Mouse (Mus musculus): ENCODE results near the gene Trpt1.

DNA sequence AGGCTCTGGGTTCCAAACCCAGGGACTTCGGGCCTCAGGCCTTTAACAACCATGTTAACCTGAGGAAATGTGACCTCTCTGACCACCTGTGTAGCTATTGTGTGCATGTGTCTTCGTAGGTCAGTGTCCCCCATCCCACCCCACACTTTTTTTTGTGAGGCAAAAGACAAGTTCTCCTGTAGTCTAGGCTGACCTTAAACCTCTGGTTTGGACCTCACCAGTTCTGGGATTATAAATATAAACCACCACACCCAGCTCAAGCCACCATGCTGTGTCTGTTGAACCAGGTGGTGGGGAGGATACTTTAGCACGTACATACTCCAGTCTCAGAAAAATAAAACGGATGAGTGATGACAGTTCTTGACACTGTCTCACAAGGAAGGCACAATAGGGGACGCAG is 46.0 kb upstream of the Trpt1 start:
- TF ChIP-seq POLR2A (IDR thresholded peaks at IDR 0.05; ENCODE audit: borderline replicate concordance, insufficient read depth, low read length) (no peak), CTCF (IDR thresholded peaks at IDR 0.05; ENCODE audit: borderline replicate concordance, insufficient read depth, low read depth, low read length) (no peak)

Measured in cerebellum, adult 2 months (tissue).